Mouse (Mus musculus): ENCODE data around the gene Actl7a. TPM values are rescaled to one million over a fixed set of nuclear protein-coding genes. Genes with fewer than 3 reads are reported as not detected.

The Actl7a gene
- total RNA-seq (2021), result not detected
- long read RNA-seq, experiment 1, result 0 reads
- long read RNA-seq, experiment 2, result 0 reads

GRCm38 (mm10) chr4:56743363-56744195 lies at the start of gene Actl7a:
Gene Actl7a, plus strand, starts transcription at chr4:56743413.
- DNase-seq, result no peak

GRCm38 (mm10) chr4:56696401-56696800 lies 46.8 kb upstream of the Actl7a start:
- no peak for DNase-seq

GRCm38 (mm10) chr4:56698671-56699070 lies 44.5 kb upstream of the Actl7a start:
- DNase-seq, result no peak

DNA sequence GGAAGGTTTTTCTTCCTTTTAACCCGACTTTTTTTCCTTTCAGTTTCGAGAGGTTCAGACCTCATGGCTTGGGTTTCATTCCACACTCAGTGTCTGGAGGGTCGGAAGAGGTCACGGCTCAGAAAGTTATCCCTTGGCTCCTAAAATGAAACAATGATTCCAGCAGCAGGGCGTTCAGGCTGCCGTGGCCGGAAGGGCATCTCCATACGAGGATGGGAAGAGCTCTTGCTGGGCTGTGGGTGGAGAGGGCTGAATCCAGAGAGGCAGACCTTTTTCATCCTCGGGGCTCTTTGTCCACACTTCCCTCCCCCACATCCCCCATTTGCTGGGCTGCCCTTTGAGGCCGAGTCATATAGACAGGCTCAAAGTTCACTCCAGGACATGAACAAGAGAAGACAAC lies 41.0 kb upstream of the Actl7a start:
- peak; percentile 19 for DNase-seq

DNA sequence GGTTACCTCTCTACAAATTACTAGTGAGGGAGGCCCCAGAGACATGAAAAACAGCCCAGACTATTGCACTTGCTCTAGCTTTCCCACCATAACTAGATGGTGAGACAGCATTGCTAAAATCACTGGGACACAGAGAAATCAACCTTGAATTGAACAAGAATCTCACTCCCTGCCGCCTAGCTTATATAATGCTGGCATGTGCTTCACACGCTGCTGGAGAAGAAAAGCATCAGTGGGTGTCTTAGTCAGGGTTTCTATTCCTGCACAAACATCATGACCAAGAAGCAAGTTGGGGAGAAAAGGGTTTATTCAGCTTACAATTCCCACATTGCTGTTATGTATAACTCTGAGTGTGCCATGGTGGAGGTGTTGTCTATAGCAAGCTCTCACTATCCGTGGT lies 30.1 kb upstream of the Actl7a start:
- no peak for DNase-seq

DNA sequence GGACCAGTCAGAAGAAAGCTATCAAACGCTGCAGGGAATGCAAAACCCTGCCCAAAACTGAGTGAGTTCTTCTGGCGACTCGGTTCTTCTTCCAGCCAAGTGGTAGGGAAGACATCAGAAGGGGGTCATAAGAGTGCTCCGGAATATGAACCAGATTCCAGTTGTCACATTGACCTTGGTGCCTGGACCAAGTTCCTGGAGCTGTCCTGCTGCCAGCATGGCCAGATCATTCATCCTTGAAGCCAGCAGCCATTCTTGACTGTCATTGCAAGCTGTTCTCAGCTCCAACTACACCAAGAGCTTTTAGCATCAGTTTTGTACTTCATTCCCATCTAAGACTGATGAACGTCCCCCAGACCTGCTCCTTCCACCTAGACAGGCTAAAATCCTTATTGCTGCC lies 26.4 kb upstream of the Actl7a start:
- DNase-seq, result no peak

DNA sequence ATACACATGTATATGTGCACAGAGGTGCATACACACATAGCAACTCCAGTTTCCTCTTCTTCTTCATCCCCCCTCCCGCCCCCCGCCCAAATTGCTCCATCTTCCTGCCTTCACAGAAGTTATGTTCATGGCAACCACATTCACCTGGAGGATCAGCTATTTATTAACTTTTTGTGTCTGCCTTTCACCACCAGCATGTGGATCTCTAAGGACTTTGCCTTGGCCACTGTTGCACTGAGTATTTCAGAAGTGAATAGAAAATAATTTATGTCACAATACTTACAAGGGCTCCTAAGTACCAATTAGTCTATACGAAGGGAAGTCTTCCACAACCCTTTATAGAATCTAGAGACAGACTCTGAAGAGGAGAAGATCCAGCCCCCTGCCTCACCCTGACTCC lies 25.3 kb upstream of the Actl7a start:
- no peak for DNase-seq

GRCm38 (mm10) chr4:56718573-56719442 lies 24.4 kb upstream of the Actl7a start:
- DNase-seq, result no peak

GRCm38 (mm10) chr4:56719456-56719855 lies 23.8 kb upstream of the Actl7a start:
- no peak for DNase-seq

DNA sequence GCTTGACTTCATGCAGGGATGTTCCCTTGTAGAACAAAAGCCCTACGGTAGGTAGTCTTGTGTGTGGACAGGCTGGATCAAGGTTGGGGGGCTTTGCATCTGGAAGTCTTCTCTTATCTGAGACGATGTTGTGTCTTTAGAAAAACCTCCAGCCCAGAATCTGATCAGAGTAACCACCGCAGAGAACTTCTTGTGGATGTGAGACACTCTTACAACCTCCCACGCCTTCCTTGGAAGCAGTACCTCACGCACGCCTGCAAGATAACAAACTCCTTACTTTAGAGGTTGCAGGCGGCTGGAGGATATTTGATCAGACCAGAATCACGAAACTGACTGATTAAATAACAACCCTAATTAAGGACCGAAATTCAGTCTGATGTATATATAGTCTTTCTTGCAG lies 22.8 kb upstream of the Actl7a start:
- no peak for DNase-seq

- peak; percentile 49 for DNase-seq
Measured at GRCm38 (mm10) chr4:56721469-56721868, 21.7 kb upstream of the Actl7a start.

DNA sequence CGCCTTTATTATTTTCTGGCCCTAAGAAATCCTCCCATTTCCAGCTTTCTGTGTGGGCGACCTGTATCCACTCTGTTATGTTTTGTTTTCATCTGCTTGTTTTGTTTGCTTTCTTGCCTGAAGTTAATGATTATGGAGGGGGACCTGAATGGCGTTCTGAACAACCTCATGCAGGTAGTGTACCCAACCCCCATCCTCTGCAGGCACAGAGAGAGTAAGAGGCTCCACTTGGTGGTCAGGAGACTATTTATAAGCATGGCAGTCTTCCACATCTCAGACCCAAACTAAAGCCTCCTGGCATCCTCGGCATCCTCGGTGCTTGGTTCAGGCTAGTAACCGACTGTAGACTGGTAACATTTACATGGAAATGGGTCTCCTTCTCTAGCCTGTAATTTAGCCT lies 20.9 kb upstream of the Actl7a start:
- DNase-seq, result no peak

- DNase-seq, result no peak
Measured at GRCm38 (mm10) chr4:56723237-56723636, 20.0 kb upstream of the Actl7a start.

DNA sequence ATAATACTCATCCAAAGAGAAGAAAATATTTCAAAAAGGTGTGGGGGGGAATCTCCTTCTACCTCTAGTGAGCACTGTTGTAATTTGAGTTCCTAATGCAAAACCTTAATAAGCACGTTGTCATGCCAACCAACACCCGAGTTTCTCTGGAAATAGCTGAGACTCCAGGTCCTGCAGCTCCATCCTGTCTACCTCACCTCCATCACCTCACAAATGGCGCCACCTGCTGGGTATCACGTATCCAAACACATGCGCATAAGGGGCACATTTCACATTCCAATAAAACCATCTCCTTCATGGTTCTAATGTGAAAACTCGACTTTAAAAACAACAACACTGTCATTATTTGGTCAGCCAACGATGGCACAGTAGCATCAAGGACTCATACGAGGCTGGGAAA lies 17.4 kb upstream of the Actl7a start:
- no peak for DNase-seq

GRCm38 (mm10) chr4:56740020-56740485 lies 3.2 kb upstream of the Actl7a start, which contains the start of gene Gm26657:
Gene Gm26657, plus strand, starts transcription at chr4:56740070.
- DNase-seq, result no peak

DNA sequence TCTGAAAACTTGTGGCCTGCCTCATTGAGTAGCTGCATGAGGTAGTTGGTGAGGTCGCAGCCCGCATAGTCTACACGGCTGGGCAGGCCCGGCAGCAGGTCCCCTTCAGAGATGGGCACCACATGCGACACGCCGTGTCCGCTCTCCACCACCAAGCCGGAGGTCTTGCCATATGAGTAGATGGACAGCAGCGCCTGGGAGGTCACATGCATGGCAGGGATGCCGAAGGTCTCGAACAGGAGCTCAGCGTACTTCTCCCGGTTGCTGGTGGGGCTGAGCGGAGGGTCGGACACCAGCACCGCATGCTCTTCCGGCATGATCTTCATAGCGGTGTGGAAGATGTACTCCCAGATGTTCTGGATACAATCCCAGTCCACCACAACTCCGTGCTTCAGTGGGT lies 2.6 kb upstream of the Actl7a start:
- DNase-seq, result no peak

GRCm38 (mm10) chr4:56741041-56741493 lies 2.1 kb upstream of the Actl7a start, which contains the start of gene Actl7b:
Gene Actl7b, minus strand, starts transcription at chr4:56741443.
- no peak for DNase-seq

DNA sequence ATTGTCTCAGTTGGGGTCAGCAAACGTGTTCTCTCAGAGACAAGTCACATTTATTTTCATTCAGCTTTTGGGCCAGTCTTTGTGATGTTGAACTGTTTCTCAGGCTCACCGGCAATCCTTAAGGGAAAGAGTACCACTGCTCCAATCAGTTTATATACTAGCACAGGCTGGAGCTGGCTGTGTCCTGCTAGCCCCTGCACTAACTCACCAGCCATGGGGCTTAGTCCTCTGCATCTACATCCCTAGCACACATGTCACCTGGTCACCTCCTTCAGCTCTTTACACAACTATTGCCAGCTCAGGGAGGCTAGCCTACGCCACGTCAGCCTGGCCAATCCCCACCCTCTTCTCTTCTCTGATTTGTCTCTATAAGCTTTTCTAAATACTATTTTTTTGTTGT lies 515 bp upstream of the Actl7a start:
- no peak for DNase-seq

DNA sequence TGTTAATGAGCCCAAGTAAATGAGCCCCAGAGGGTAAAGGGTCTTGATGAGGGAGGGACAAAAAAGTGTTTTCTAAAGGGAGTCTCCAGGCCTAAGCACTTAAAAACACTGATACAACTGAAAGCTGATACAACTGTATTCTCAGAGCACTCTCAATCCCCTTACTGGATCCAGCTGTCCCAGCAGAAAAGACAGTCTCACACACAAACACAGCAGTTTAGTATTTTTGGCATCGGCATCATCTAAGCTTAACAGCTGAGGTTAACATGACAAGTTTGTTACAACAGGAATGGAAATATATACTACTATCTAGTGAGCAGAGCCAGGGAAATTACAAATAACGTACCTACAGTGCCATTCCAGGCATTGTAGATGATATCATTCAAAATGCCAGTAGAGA lies 3.1 kb downstream of the Actl7a start:
- no peak for DNase-seq

DNA sequence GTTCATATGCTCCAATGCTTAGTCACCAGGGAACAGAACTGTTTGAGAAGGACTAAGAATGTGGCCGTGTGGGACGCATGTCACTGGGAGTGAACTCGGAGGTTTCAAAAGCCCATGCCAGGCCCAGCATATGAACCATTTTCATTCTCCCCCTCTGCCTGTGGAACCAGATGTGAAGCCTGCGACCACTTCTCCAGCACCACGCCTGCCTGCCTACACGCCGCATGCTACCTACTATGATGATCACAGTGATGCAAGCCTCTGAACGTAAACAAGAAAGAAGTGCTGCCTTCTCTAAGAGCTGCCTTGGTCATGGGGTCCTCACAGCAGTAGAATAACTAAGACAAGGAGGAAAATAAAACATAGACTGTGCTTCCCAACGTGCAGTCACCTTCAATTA lies 4.2 kb downstream of the Actl7a start:
- no peak for DNase-seq

- no peak for DNase-seq
Measured at GRCm38 (mm10) chr4:56756021-56756420, 12.8 kb downstream of the Actl7a start.

DNA sequence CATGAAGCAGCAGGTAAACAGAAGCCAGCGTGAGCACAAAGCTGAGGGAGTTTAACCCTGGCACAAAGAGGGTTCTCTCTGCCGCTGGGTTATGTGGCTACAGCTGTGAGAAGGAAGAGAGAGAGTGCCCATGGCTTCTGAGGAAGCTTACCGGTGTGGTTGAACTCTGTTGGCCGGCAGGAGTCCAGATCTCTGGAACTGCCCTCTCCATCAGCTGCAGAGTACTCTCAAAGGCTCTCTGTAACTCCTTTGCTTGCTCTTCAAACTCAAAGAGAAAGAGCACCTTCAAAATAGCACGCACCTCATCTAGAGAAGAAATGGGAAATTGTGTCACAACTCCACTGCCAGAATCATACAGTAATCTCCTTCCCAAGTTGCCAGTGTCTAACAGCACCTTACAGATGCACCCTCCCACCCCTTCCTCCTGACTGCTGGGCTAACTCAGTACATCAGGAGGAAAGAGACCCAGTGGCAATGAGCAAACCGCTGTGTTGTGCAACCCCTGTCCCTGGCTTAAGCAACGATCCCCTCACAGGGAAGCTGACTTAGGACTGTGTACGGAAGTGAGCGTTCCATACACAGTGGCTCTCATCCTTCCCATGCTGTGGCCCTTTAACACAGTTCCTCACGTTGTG lies 13.9 kb downstream of the Actl7a start:
- DNase-seq, result no peak

All from gastrocnemius, postnatal 10 days (tissue).